Mouse (Mus musculus) retina, postnatal 1 day (tissue): ENCODE results near the gene Plekhf1.

ENCODE experiments used
- DNase-seq: peaks from one replicate; pipeline ENCODE4 v3.0.0-alpha.2; 2012

Gene Plekhf1

GRCm38 (mm10) chr7:38217417-38218171 is 10.2 kb downstream of the Plekhf1 start:
- peak; percentile 10 for DNase-seq

- DNase-seq = no peak
These were observed 12.1 kb downstream of the Plekhf1 start for GRCm38 (mm10) chr7:38215697-38216096.

- DNase-seq = no peak
These were observed 12.5 kb downstream of the Plekhf1 start for GRCm38 (mm10) chr7:38215281-38215680.

- DNase-seq = no peak
These were observed 13.2 kb downstream of the Plekhf1 start for GRCm38 (mm10) chr7:38214473-38215214.

GRCm38 (mm10) chr7:38212651-38213062 is 15.2 kb downstream of the Plekhf1 start:
- no peak for DNase-seq

GRCm38 (mm10) chr7:38209478-38210152 is 18.2 kb downstream of the Plekhf1 start:
- DNase-seq = no peak

GRCm38 (mm10) chr7:38208969-38209368 is 18.8 kb downstream of the Plekhf1 start:
- no peak for DNase-seq

- no peak for DNase-seq
These were observed 21.3 kb downstream of the Plekhf1 start for GRCm38 (mm10) chr7:38206564-38206963.

- DNase-seq = no peak
These were observed 22.0 kb downstream of the Plekhf1 start for GRCm38 (mm10) chr7:38205801-38206200.

- no peak for DNase-seq
These were observed 23.5 kb downstream of the Plekhf1 start for GRCm38 (mm10) chr7:38204314-38204713.

GRCm38 (mm10) chr7:38201290-38201658 is 26.5 kb downstream of the Plekhf1 start:
- DNase-seq = no peak

- DNase-seq = peak; percentile 91
These were observed 27.1 kb downstream of the Plekhf1 start for GRCm38 (mm10) chr7:38200606-38201289.

GRCm38 (mm10) chr7:38199907-38200605 is 27.8 kb downstream of the Plekhf1 start:
- DNase-seq = no peak

- DNase-seq = peak; percentile 52
These were observed 36.2 kb downstream of the Plekhf1 start for GRCm38 (mm10) chr7:38191571-38191970.

- no peak for DNase-seq
These were observed 36.7 kb downstream of the Plekhf1 start for GRCm38 (mm10) chr7:38191146-38191545.

GRCm38 (mm10) chr7:38190056-38190835 is 37.6 kb downstream of the Plekhf1 start:
- no peak for DNase-seq

GRCm38 (mm10) chr7:38189136-38189982 is 38.5 kb downstream of the Plekhf1 start:
- DNase-seq = no peak

GRCm38 (mm10) chr7:38188281-38189075 is 39.3 kb downstream of the Plekhf1 start:
- no peak for DNase-seq

GRCm38 (mm10) chr7:38187796-38188195 is 40.0 kb downstream of the Plekhf1 start:
- no peak for DNase-seq

GRCm38 (mm10) chr7:38186861-38187260 is 41.0 kb downstream of the Plekhf1 start:
- no peak for DNase-seq
